Mouse (Mus musculus): ENCODE measurements at regions not wholly inside any gene's neighbourhood (a gene's known extent, or its start where the extent isn't known, plus 50 kb on each side); places are given as distances from the start of the nearest gene placed in this dataset.

- H3K27me3 ChIP-seq (ENCODE audit: insufficient read depth, low read length), result peaks cover 4% of the 10 kb centered on the region; the same call in 1 of the 2 replicates
- DNase-seq (ENCODE audit: low spot score), result no peak
- H3K9me3 ChIP-seq (replicated peaks), result no peaks in the 10 kb centered on the region
- TF ChIP-seq GATA2 (IDR thresholded peaks at IDR 0.05; ENCODE audit: borderline replicate concordance, low read depth, low read length) (no peak), CTCF (IDR thresholded peaks at IDR 0.05; ENCODE audit: low read depth, low read length) (no peak), TAL1 (conservative IDR thresholded peaks at IDR 0.05; ENCODE audit: low read depth, low read length) (no peak), GATA1 (IDR thresholded peaks at IDR 0.05; ENCODE audit: borderline replicate concordance, low read length) (no peak), POLR2AphosphoS5 (IDR thresholded peaks at IDR 0.05; ENCODE audit: insufficient replicate concordance, low read depth, low read length) (no peak)
- H3K4me3 ChIP-seq (ENCODE audit: low read depth, low read length), result no peak overlapping the region
- H3K4me1 ChIP-seq (ENCODE audit: insufficient read depth, low read depth, low read length), result no peaks in the 10 kb centered on the region
- H3K36me3 ChIP-seq (replicated peaks), result no peaks in the 10 kb centered on the region
- ATAC-seq (ENCODE audit: extremely low read depth, insufficient number of reproducible peaks, low FRiP score, poor library complexity, severe bottlenecking), result no peak
These were observed 264.8 kb downstream of the Mtx2 start for GRCm38 (mm10) chr2:75090439-75090838.

- Histone ChIP-seq H3K4me1 (ENCODE audit: insufficient read depth, low read depth, low read length) (no peaks in the 10 kb centered on the region), H3K9me3 (replicated peaks) (no peaks in the 10 kb centered on the region), H3K36me3 (replicated peaks) (no peaks in the 10 kb centered on the region), H3K27me3 (ENCODE audit: insufficient read depth, low read length) (0 out of 2 replicates have a peak, but pooled peaks cover 3% of the 10 kb centered on the region), H3K4me3 (ENCODE audit: low read depth, low read length) (no peak overlapping the region)
- DNase-seq (ENCODE audit: low spot score), result no peak
- ATAC-seq (ENCODE audit: extremely low read depth, insufficient number of reproducible peaks, low FRiP score, poor library complexity, severe bottlenecking), result no peak
- no peak for TF ChIP-seq TAL1 (conservative IDR thresholded peaks at IDR 0.05; ENCODE audit: low read depth, low read length)
- no peak for TF ChIP-seq GATA1 (IDR thresholded peaks at IDR 0.05; ENCODE audit: borderline replicate concordance, low read length)
- TF ChIP-seq POLR2AphosphoS5 (IDR thresholded peaks at IDR 0.05; ENCODE audit: insufficient replicate concordance, low read depth, low read length), result no peak
- TF ChIP-seq GATA2 (IDR thresholded peaks at IDR 0.05; ENCODE audit: borderline replicate concordance, low read depth, low read length), result no peak
- no peak for TF ChIP-seq CTCF (IDR thresholded peaks at IDR 0.05; ENCODE audit: low read depth, low read length)
These were observed 275.9 kb downstream of the Mtx2 start for GRCm38 (mm10) chr2:75101501-75101900.

GRCm38 (mm10) chr2:75112751-75113150 is 287.1 kb downstream of the Mtx2 start:
- peaks cover 2% of the 10 kb centered on the region; the same call in 1 of the 2 replicates for H3K27me3 ChIP-seq (ENCODE audit: insufficient read depth, low read length)
- no peak overlapping the region for H3K4me3 ChIP-seq (ENCODE audit: low read depth, low read length)
- no peaks in the 10 kb centered on the region for H3K4me1 ChIP-seq (ENCODE audit: insufficient read depth, low read depth, low read length)
- H3K9me3 ChIP-seq (replicated peaks), result no peaks in the 10 kb centered on the region
- no peak for DNase-seq (ENCODE audit: low spot score)
- no peaks in the 10 kb centered on the region for H3K36me3 ChIP-seq (replicated peaks)
- no peak for ATAC-seq (ENCODE audit: extremely low read depth, insufficient number of reproducible peaks, low FRiP score, poor library complexity, severe bottlenecking)
- no peak for TF ChIP-seq GATA1 (IDR thresholded peaks at IDR 0.05; ENCODE audit: borderline replicate concordance, low read length)
- TF ChIP-seq CTCF (IDR thresholded peaks at IDR 0.05; ENCODE audit: low read depth, low read length), result no peak
- TF ChIP-seq TAL1 (conservative IDR thresholded peaks at IDR 0.05; ENCODE audit: low read depth, low read length), result no peak
- no peak for TF ChIP-seq GATA2 (IDR thresholded peaks at IDR 0.05; ENCODE audit: borderline replicate concordance, low read depth, low read length)
- TF ChIP-seq POLR2AphosphoS5 (IDR thresholded peaks at IDR 0.05; ENCODE audit: insufficient replicate concordance, low read depth, low read length), result no peak

- H3K36me3 ChIP-seq (replicated peaks), result no peaks in the 10 kb centered on the region
- TF ChIP-seq TAL1 (conservative IDR thresholded peaks at IDR 0.05; ENCODE audit: low read depth, low read length) (no peak), CTCF (IDR thresholded peaks at IDR 0.05; ENCODE audit: low read depth, low read length) (no peak), GATA1 (IDR thresholded peaks at IDR 0.05; ENCODE audit: borderline replicate concordance, low read length) (no peak), POLR2AphosphoS5 (IDR thresholded peaks at IDR 0.05; ENCODE audit: insufficient replicate concordance, low read depth, low read length) (no peak)
- ATAC-seq (ENCODE audit: extremely low read depth, insufficient number of reproducible peaks, low FRiP score, poor library complexity, severe bottlenecking) (no peak), DNase-seq (ENCODE audit: low spot score) (no peak)
- no peak overlapping the region for H3K4me3 ChIP-seq (ENCODE audit: low read depth, low read length)
- no peaks in the 10 kb centered on the region for H3K9me3 ChIP-seq (replicated peaks)
- H3K27me3 ChIP-seq (ENCODE audit: insufficient read depth, low read length), result peaks cover 2% of the 10 kb centered on the region; the same call in 1 of the 2 replicates
- no peaks in the 10 kb centered on the region for H3K4me1 ChIP-seq (ENCODE audit: insufficient read depth, low read depth, low read length)
These were observed 288.8 kb downstream of the Mtx2 start for GRCm38 (mm10) chr2:75114375-75114774.

- ATAC-seq (ENCODE audit: extremely low read depth, insufficient number of reproducible peaks, low FRiP score, poor library complexity, severe bottlenecking) (no peak), DNase-seq (ENCODE audit: low spot score) (no peak)
- TF ChIP-seq GATA2 (IDR thresholded peaks at IDR 0.05; ENCODE audit: borderline replicate concordance, low read depth, low read length) (no peak), CTCF (IDR thresholded peaks at IDR 0.05; ENCODE audit: low read depth, low read length) (no peak), GATA1 (IDR thresholded peaks at IDR 0.05; ENCODE audit: borderline replicate concordance, low read length) (no peak), POLR2AphosphoS5 (IDR thresholded peaks at IDR 0.05; ENCODE audit: insufficient replicate concordance, low read depth, low read length) (no peak), TAL1 (conservative IDR thresholded peaks at IDR 0.05; ENCODE audit: low read depth, low read length) (no peak)
- Histone ChIP-seq H3K4me1 (ENCODE audit: insufficient read depth, low read depth, low read length) (no peaks in the 10 kb centered on the region), H3K27me3 (ENCODE audit: insufficient read depth, low read length) (peaks cover 2% of the 10 kb centered on the region; the same call in 1 of the 2 replicates), H3K9me3 (replicated peaks) (no peaks in the 10 kb centered on the region), H3K36me3 (replicated peaks) (no peaks in the 10 kb centered on the region), H3K4me3 (ENCODE audit: low read depth, low read length) (no peak overlapping the region)
These were observed 292.8 kb downstream of the Mtx2 start for GRCm38 (mm10) chr2:75118348-75118926.

GRCm38 (mm10) chr2:75119599-75119998 is 294.0 kb downstream of the Mtx2 start:
- no peaks in the 10 kb centered on the region for H3K36me3 ChIP-seq (replicated peaks)
- TF ChIP-seq CTCF (IDR thresholded peaks at IDR 0.05; ENCODE audit: low read depth, low read length) (no peak), TAL1 (conservative IDR thresholded peaks at IDR 0.05; ENCODE audit: low read depth, low read length) (no peak), GATA2 (IDR thresholded peaks at IDR 0.05; ENCODE audit: borderline replicate concordance, low read depth, low read length) (no peak), GATA1 (IDR thresholded peaks at IDR 0.05; ENCODE audit: borderline replicate concordance, low read length) (no peak), POLR2AphosphoS5 (IDR thresholded peaks at IDR 0.05; ENCODE audit: insufficient replicate concordance, low read depth, low read length) (no peak)
- H3K9me3 ChIP-seq (replicated peaks), result no peaks in the 10 kb centered on the region
- ATAC-seq (ENCODE audit: extremely low read depth, insufficient number of reproducible peaks, low FRiP score, poor library complexity, severe bottlenecking) (no peak), DNase-seq (ENCODE audit: low spot score) (no peak)
- H3K4me1 ChIP-seq (ENCODE audit: insufficient read depth, low read depth, low read length), result no peaks in the 10 kb centered on the region
- no peak overlapping the region for H3K4me3 ChIP-seq (ENCODE audit: low read depth, low read length)
- H3K27me3 ChIP-seq (ENCODE audit: insufficient read depth, low read length), result peaks cover 2% of the 10 kb centered on the region; the same call in 1 of the 2 replicates

Measured in G1E (cell line).